Mouse (Mus musculus) liver, adult 2 months (tissue): Measurements from ENCODE around the gene Palm2.

ENCODE experiments used
- CTCF ChIP-seq: fragments of 200-500 bp; IDR thresholded peaks from 2 replicates; pipeline ENCODE4 v1.5.1; 2011; ENCODE audit warnings: low read depth, low read length, control low read depth
- POLR2A ChIP-seq: fragments of 200-500 bp; IDR thresholded peaks from 2 replicates; pipeline ENCODE4 v1.6.1; 2011; ENCODE audit warnings: low read length, control low read depth; ENCODE audit not compliant: insufficient read depth; ENCODE audit errors: extremely low read depth

DNA sequence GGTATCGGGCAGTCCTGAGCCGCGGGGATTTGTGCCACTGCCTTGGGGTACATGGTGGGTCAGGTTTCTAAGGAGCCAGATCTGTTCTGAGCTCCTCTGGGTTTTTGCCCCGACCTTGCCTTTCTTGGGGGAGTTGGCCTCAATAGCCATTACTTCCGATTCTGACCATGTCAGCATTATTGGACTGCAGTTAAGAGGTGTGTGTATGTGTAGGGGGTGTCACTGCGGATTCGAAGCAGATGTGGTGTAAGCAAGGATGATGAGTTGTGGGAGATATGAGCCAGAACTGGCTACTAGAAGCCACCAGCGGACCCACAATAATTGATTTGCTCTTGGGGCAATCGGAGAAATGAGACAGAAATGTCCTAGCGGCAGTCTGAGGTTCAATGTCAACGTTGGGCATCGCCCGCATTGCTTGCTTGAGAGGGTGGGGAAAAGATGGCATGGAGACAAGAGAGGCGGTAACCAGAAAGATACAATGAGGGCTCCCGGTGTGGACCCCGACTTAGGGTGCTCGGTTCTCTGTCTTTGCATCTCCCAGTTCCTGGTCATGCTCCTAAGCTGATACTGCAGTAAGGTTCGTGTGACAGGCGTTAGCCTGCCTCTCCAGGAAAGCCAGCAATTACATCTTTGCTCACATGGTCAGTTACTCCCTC lies 786 bp downstream of the Palm2 start:
- TF ChIP-seq CTCF (no peak), POLR2A (no peak)
